Mouse (Mus musculus) intestine, embryonic 15.5 days (tissue): ENCODE results near the gene Dcaf17. TPM values are rescaled to one million over a fixed set of nuclear protein-coding genes. Genes with fewer than 3 reads are reported as not detected.

Experiments
- ATAC-seq: fragments of 200-750 bp; cut with Nextera tagmentation; 2 replicates; pipeline ENCODE4 v1.8.0; 2017; ENCODE audit warnings: moderate TSS enrichment, moderate library complexity
- H3K27ac ChIP-seq: fragments of 300-500 bp; sonication (generic); 2 replicates; pipeline ENCODE4 v1.5.1; 2015; ENCODE audit warnings: mild to moderate bottlenecking, inconsistent platforms
- H3K27me3 ChIP-seq: fragments of 300-500 bp; sonication (generic); replicated peaks from 2 replicates; pipeline ENCODE4 v1.6.1; 2015; ENCODE audit warnings: inconsistent platforms
- H3K36me3 ChIP-seq: fragments of 300-500 bp; sonication (generic); 2 replicates; pipeline ENCODE4 v1.6.1; 2015; ENCODE audit warnings: inconsistent platforms
- H3K4me1 ChIP-seq: fragments of 300-500 bp; sonication (generic); replicated peaks from 2 replicates; pipeline ENCODE4 v1.6.1; 2015; ENCODE audit warnings: inconsistent platforms
- H3K4me2 ChIP-seq: fragments of 300-500 bp; sonication (generic); replicated peaks from 2 replicates; pipeline ENCODE4 v1.6.1; 2015; ENCODE audit warnings: mild to moderate bottlenecking, inconsistent platforms
- H3K4me3 ChIP-seq: fragments of 300-500 bp; sonication (generic); replicated peaks from 2 replicates; pipeline ENCODE4 v1.5.1; 2015; ENCODE audit warnings: inconsistent platforms
- H3K9ac ChIP-seq: fragments of 300-500 bp; sonication (generic); 2 replicates; pipeline ENCODE4 v1.6.1; 2015; ENCODE audit warnings: inconsistent platforms
- H3K9me3 ChIP-seq: fragments of 300-500 bp; sonication (generic); 2 replicates; pipeline ENCODE4 v1.6.1; 2016; ENCODE audit warnings: inconsistent platforms
- WGBS: fragments of 180-500 bp; shearing (Covaris S2); methylation state at CpG from one replicate; pipeline ENCODE4 v1.1.7; 2015; 5-methylcytosine and 5-hydroxymethylcytosine counted together
- polyA plus RNA-seq: library from polyadenylated mRNA; unstranded; fragments of >200 nt; fragmentation: Nextera tagmentation; extraction: Ambion mirVana; gene quantifications from 2 replicates; pipeline ENCODE4 v1.2.1, GENCODE M21; 2015

The Dcaf17 gene
- polyA plus RNA-seq = 38.3 and 43.0 TPM in 2 replicates

GRCm38 (mm10) chr2:71055300-71056114, at the start of gene Dcaf17, which contains the start of gene Mettl8:
Dcaf17 (plus strand) TSS chr2:71055328.
Mettl8 (minus strand) TSS chr2:71055583.
- Histone ChIP-seq H3K4me1 (peaks cover 9% of the 10 kb centered on the region), H3K36me3 (peaks cover 3% of the 10 kb centered on the region; the same call in 1 of the 2 replicates), H3K4me3 (peak within 1 kb of the TSS; percentile 91), H3K27ac (peak within 1 kb of the TSS; percentile 98), H3K9ac (peak within 1 kb of the TSS; percentile 92), H3K4me2 (peak within 1 kb of the TSS; percentile 79), H3K27me3 (no peaks in the 10 kb centered on the region), H3K9me3 (no peaks in the 10 kb centered on the region)
- under 1% methylated on average over 57 of the region's 57 CpGs for WGBS
- peak; percentile 99 for ATAC-seq

- Histone ChIP-seq H3K9me3 (no peaks in the 10 kb centered on the region), H3K27ac (no peak overlapping the region), H3K4me3 (no peak overlapping the region), H3K27me3 (no peaks in the 10 kb centered on the region), H3K4me1 (no peaks in the 10 kb centered on the region), H3K36me3 (no peaks in the 10 kb centered on the region), H3K9ac (no peak overlapping the region), H3K4me2 (no peak overlapping the region)
- 95% methylated on average over 1 of the region's 1 CpGs for WGBS
- ATAC-seq = no peak
Measured at GRCm38 (mm10) chr2:71011816-71012215, 43.3 kb upstream of the Dcaf17 start.

- H3K9ac ChIP-seq = no peak overlapping the region
- WGBS = 91% methylated on average over 7 of the region's 7 CpGs
- no peak for ATAC-seq
- no peaks in the 10 kb centered on the region for H3K27me3 ChIP-seq
- no peak overlapping the region for H3K4me2 ChIP-seq
- no peak overlapping the region for H3K27ac ChIP-seq
- no peaks in the 10 kb centered on the region for H3K36me3 ChIP-seq
- no peaks in the 10 kb centered on the region for H3K9me3 ChIP-seq
- no peak overlapping the region for H3K4me3 ChIP-seq
- no peaks in the 10 kb centered on the region for H3K4me1 ChIP-seq
Measured at GRCm38 (mm10) chr2:71013521-71013920, 41.6 kb upstream of the Dcaf17 start.

- Histone ChIP-seq H3K4me3 (no peak overlapping the region), H3K4me2 (no peak overlapping the region), H3K27me3 (no peaks in the 10 kb centered on the region), H3K9me3 (no peaks in the 10 kb centered on the region), H3K9ac (no peak overlapping the region), H3K27ac (no peak overlapping the region), H3K36me3 (no peaks in the 10 kb centered on the region), H3K4me1 (no peaks in the 10 kb centered on the region)
- 69% methylated on average over 9 of the region's 9 CpGs for WGBS
- no peak for ATAC-seq
Measured at GRCm38 (mm10) chr2:71019277-71019676, 35.9 kb upstream of the Dcaf17 start.

- Histone ChIP-seq H3K9ac (no peak overlapping the region), H3K4me1 (no peaks in the 10 kb centered on the region), H3K27ac (no peak overlapping the region), H3K4me2 (no peak overlapping the region), H3K36me3 (no peaks in the 10 kb centered on the region), H3K9me3 (no peaks in the 10 kb centered on the region), H3K4me3 (no peak overlapping the region), H3K27me3 (no peaks in the 10 kb centered on the region)
- ATAC-seq = no peak
- WGBS = 77% methylated on average over 8 of the region's 8 CpGs
Measured at GRCm38 (mm10) chr2:71019704-71020375, 35.3 kb upstream of the Dcaf17 start.

GRCm38 (mm10) chr2:71020674-71021073, 34.5 kb upstream of the Dcaf17 start:
- no peak for ATAC-seq
- 73% methylated on average over 8 of the region's 8 CpGs for WGBS
- no peaks in the 10 kb centered on the region for H3K9me3 ChIP-seq

GRCm38 (mm10) chr2:71022991-71023390, 32.1 kb upstream of the Dcaf17 start:
- Histone ChIP-seq H3K9ac (no peak overlapping the region), H3K9me3 (no peaks in the 10 kb centered on the region), H3K4me2 (no peak overlapping the region), H3K27ac (no peak overlapping the region), H3K4me3 (no peak overlapping the region), H3K27me3 (no peaks in the 10 kb centered on the region), H3K36me3 (no peaks in the 10 kb centered on the region), H3K4me1 (peaks cover 5% of the 10 kb centered on the region; the same call in 1 of the 2 replicates)
- WGBS = 96% methylated on average over 6 of the region's 6 CpGs
- ATAC-seq = no peak

More at GRCm38 (mm10) chr2:71020674-71021073, 34.5 kb upstream of the Dcaf17 start:
- Histone ChIP-seq H3K27me3 (no peaks in the 10 kb centered on the region), H3K36me3 (no peaks in the 10 kb centered on the region), H3K27ac (no peak overlapping the region), H3K4me1 (peaks cover 3% of the 10 kb centered on the region; the same call in 1 of the 2 replicates), H3K4me2 (no peak overlapping the region), H3K4me3 (no peak overlapping the region), H3K9ac (no peak overlapping the region)

GRCm38 (mm10) chr2:71023986-71024385, 31.1 kb upstream of the Dcaf17 start:
- Histone ChIP-seq H3K36me3 (no peaks in the 10 kb centered on the region), H3K4me1 (peaks cover 5% of the 10 kb centered on the region; the same call in 1 of the 2 replicates), H3K27me3 (no peaks in the 10 kb centered on the region), H3K9me3 (no peaks in the 10 kb centered on the region), H3K9ac (no peak overlapping the region), H3K4me2 (no peak overlapping the region), H3K4me3 (no peak overlapping the region), H3K27ac (no peak overlapping the region)
- 89% methylated on average over 6 of the region's 6 CpGs for WGBS
- no peak for ATAC-seq

GRCm38 (mm10) chr2:71025576-71026315, 29.4 kb upstream of the Dcaf17 start:
- H3K36me3 ChIP-seq = no peaks in the 10 kb centered on the region
- no peak overlapping the region for H3K9ac ChIP-seq
- H3K4me3 ChIP-seq = no peak overlapping the region
- H3K9me3 ChIP-seq = no peaks in the 10 kb centered on the region
- H3K4me2 ChIP-seq = no peak overlapping the region
- ATAC-seq = no peak
- WGBS = 43% methylated on average over 12 of the region's 12 CpGs
- peaks cover 5% of the 10 kb centered on the region; the same call in 1 of the 2 replicates for H3K4me1 ChIP-seq
- H3K27ac ChIP-seq = no peak overlapping the region
- H3K27me3 ChIP-seq = no peaks in the 10 kb centered on the region

- ATAC-seq = peak; percentile 78
- 48% methylated on average over 5 of the region's 5 CpGs for WGBS
Measured at GRCm38 (mm10) chr2:71026787-71027186, 28.3 kb upstream of the Dcaf17 start.

GRCm38 (mm10) chr2:71027631-71028030, 27.5 kb upstream of the Dcaf17 start:
- no peaks in the 10 kb centered on the region for H3K9me3 ChIP-seq
- no peak overlapping the region for H3K27ac ChIP-seq
- no peaks in the 10 kb centered on the region for H3K27me3 ChIP-seq
- 98% methylated on average over 9 of the region's 9 CpGs for WGBS
- ATAC-seq = no peak
- peaks cover 5% of the 10 kb centered on the region for H3K4me1 ChIP-seq
- no peak overlapping the region for H3K4me2 ChIP-seq
- no peak overlapping the region for H3K9ac ChIP-seq
- no peak overlapping the region for H3K4me3 ChIP-seq
- H3K36me3 ChIP-seq = no peaks in the 10 kb centered on the region

More at GRCm38 (mm10) chr2:71026787-71027186, 28.3 kb upstream of the Dcaf17 start:
- Histone ChIP-seq H3K9me3 (no peaks in the 10 kb centered on the region), H3K27me3 (no peaks in the 10 kb centered on the region), H3K4me1 (peaks cover 5% of the 10 kb centered on the region; the same call in 1 of the 2 replicates), H3K27ac (no peak overlapping the region), H3K36me3 (no peaks in the 10 kb centered on the region), H3K4me3 (no peak overlapping the region), H3K9ac (no peak overlapping the region), H3K4me2 (no peak overlapping the region)

GRCm38 (mm10) chr2:71030663-71031062, 24.5 kb upstream of the Dcaf17 start:
- Histone ChIP-seq H3K4me2 (no peak overlapping the region), H3K9ac (no peak overlapping the region), H3K4me1 (peaks cover 2% of the 10 kb centered on the region), H3K4me3 (no peak overlapping the region), H3K36me3 (no peaks in the 10 kb centered on the region), H3K9me3 (no peaks in the 10 kb centered on the region), H3K27ac (no peak overlapping the region), H3K27me3 (no peaks in the 10 kb centered on the region)
- 77% methylated on average over 2 of the region's 2 CpGs for WGBS
- peak; percentile 51; the same call in 1 of the 2 replicates for ATAC-seq
